Mouse (Mus musculus) hematopoietic stem cell, adult 5-6 weeks (primary cell): ENCODE measurements around the gene Fcf1. TPM values are rescaled to one million over a fixed set of nuclear protein-coding genes. Genes with fewer than 3 reads are reported as not detected.

Source experiments
- ATAC-seq, 2 experiments: fragments of 125-278 bp in 1 of 2; replicated peaks in 1 of 2; 2 replicates each; pipeline ENCODE4 v1.8.0; 2016 to 2017; ENCODE audit warnings: inconsistent platforms in 2 of 2, mild to moderate bottlenecking in 2 of 2, moderate number of reproducible peaks in 2 of 2, low read depth in 1 of 2, moderate TSS enrichment in 1 of 2; ENCODE audit not compliant: low FRiP score in 2 of 2, poor library complexity in 2 of 2, severe bottlenecking in 2 of 2, insufficient read depth in 1 of 2, low TSS enrichment in 1 of 2
- total RNA-seq: library from RNA; stranded (forward); fragments of 172-1452, 232-1000 nt; gene quantifications from 2 replicates; pipeline ENCODE4 v1.2.3, GENCODE M21; 2017

The Fcf1 gene
- total RNA-seq, 1 experiment from 2014 or later: 98.3 TPM

- no peak for ATAC-seq
Observed at GRCm38 (mm10) chr12:84952351-84952750, 18.3 kb upstream of the Fcf1 start.

DNA sequence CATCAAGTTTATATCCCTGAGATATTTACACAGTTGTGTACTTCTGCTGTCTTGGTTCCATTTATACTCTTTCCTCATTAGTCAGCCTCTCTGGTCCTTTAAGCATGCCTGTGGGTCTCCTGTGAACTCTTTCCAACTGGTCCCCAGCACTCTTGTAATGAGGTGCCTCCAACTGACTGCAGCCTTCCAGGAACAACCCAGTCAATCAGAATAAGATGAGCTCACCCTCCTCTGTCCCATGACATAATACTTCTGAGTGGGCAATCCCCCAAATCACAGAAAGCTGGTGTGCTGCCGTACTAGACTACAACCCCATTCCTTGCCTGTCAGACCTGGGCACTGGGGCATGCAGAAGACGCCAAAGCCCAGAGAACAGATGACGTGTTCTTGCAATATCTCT is 14.4 kb upstream of the Fcf1 start:
- ATAC-seq: no peak

- ATAC-seq: no peak
Observed at GRCm38 (mm10) chr12:84958794-84959356, 11.8 kb upstream of the Fcf1 start.

DNA sequence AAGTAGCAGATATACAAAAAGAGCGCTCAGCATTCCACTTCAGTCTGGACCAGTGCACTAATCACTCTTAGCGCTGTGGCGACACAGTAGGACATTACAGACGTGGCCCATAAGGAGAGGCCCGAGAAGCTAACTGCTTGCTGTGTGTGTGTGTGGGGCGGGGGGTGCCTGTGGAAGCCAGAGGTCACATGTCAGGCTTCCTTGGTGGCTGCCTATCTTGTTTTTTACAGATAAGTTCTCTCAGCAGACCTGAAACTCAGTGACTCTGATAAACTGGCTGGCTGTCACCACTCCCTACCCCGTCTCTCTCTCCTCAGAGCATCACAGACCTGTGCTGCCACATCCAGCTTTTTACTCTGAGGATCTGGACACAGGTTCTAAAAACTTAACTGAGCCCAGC is 8.1 kb upstream of the Fcf1 start:
- ATAC-seq: peak in 1 of 2 experiments; percentile 17; a peak in 1 of 4 replicates

DNA sequence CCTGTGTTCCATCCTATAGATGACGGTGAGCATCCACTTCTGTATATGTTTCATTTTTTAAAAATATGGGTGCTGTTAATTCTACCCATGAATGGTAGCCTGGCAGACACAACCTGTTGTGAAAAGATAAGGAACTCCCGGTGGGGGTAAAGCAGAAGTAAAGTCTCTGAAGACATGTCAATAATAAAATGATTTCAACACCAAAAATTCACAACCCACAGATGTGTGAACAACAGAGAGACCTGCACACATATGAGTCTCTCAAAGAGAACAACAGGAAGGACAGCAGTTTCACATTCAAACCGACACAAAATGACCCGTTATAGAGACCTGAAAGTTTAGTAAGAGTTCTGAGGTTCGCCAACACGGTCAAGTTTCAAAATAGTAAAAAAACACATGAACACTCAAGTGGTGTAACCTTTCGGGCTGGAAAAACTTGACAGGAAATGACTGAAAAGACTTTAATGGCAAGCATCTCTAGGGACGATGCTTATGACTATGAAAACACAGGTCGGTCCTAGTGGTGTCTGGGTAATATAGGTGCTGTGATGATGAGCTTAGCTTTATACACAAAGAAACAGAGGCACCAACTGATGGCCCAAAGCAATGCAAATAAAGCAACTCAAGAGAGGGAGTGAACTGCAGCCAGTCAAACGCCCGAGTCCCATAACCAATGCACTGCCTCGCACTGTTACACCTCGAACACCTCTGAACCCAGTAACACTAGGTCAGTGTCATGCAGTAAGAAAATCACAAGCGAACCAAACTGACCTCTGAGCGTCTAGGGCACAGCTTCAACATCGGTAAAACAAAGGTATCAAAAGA is 1.7 kb upstream of the Fcf1 start:
- ATAC-seq: peak in 1 of 2 experiments; percentile 57; a peak in 1 of 4 replicates

DNA sequence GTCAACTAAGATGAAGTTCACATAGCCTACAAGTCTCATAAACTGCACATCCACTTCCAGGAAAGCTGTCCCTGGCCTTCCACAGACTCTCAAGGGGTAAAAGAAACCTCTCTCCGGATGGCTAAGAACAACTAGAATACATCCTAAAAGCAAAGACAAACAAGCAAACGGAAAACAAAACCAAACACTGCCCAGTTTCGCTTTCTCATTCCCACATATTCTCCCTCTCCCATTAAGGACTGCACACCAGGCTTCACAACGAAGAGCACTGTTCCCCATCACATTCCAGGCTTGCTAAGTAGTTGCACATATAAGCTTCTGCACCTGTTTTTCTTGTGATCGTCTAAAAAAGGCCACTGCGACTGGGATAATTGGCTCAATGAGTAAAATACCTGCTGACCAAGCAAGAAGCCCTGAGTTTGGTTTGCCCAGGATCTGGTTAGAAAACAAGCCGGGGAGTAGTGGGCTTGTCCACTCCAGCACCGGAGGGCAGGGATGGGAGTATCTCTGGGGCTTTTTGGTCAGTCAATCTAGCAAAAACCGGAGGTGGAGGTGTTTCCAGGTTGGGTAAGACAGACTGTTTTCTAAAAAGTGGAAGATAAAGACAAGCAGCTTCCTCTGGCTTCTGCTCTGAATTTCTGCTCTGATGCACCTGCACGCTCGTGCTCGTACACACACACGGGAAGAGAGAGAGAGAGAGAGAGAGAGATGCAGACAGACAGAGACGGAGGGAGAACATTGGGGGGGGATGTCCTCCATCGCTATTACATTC is 855 bp upstream of the Fcf1 start:
- no peak for ATAC-seq

DNA sequence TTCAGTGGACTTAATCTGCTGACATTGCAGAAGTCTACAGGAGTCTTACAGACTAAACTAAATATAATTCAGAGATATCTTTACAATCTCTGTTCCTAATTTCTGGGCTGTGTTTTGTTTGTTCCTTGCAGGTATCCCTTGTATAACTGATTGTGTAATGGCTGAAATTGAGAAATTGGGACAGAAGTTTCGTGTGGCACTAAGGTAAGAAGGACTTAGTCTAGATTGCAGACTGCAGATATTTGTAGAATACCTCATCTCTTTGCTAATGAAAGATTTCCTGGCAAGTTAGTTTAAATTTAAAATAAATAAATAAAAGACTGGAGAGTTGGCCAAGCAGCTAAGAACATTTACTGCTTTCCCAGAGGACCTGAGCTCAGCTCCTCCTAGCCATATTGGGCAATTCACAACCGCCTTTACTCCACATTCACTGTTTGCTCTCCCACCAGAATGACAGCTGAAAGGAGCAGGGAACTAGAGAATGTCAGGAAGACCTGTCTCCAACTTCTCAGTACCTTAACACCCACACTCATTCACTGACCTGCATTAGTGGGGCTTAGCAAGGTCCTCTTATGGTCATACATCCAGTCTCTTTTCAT is 8.7 kb downstream of the Fcf1 start:
- no peak for ATAC-seq

DNA sequence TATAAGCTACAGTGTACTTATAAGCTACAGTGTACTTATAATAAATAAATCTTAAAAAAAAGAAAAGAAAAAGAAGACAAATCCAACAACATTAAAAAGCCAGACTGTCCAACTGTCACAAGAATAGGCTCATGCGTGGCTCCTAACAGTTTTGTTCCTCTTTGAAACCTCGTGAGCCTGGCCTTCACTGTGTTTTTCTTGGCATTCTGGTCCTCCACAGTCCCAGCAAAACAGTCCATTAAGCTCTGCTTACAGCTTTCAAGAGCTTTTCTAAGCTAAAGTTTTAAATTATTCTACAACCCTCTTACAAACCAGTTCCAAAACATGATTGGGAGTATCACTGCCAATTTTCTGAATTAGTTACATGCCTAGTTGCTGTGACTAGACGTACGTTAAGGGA is 18.8 kb downstream of the Fcf1 start:
- ATAC-seq: no peak

DNA sequence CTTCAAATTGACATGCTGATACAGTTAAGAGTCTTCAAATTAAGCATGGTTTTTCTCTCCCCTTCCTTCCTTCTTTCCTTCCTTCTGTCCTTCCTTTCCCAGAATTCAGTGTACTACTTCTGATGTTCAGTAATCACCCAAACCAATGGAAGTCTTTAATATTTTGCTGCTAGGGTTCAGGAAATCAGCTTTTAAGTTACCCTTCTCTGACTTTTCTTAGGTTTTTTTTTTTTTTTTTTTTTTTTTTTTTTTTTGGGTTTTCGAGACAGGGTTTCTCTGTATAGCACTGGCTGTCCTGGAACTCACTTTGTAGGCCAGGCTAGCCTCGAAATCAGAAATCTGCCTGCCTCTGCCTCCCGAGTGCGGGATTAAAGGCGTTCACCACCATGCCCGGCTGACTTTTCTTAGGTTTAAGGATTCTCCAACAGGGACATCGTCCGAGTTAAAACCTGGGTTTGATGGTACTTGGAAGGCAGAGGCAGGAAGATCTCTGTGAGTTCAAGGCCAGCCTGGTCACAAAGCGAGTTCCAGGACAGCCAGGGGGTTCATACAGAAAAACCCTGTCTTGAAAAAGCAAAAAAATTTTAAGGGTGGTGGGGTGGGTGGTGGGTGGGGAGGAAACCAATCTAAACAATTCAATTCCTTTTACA is 24.5 kb downstream of the Fcf1 start:
- no peak for ATAC-seq

GRCm38 (mm10) chr12:84996083-84996496 is 25.4 kb downstream of the Fcf1 start, which contains the start of gene Ylpm1:
Ylpm1 (plus strand) TSS chr12:84996321.
- peak; percentile 95 to 99 for ATAC-seq

DNA sequence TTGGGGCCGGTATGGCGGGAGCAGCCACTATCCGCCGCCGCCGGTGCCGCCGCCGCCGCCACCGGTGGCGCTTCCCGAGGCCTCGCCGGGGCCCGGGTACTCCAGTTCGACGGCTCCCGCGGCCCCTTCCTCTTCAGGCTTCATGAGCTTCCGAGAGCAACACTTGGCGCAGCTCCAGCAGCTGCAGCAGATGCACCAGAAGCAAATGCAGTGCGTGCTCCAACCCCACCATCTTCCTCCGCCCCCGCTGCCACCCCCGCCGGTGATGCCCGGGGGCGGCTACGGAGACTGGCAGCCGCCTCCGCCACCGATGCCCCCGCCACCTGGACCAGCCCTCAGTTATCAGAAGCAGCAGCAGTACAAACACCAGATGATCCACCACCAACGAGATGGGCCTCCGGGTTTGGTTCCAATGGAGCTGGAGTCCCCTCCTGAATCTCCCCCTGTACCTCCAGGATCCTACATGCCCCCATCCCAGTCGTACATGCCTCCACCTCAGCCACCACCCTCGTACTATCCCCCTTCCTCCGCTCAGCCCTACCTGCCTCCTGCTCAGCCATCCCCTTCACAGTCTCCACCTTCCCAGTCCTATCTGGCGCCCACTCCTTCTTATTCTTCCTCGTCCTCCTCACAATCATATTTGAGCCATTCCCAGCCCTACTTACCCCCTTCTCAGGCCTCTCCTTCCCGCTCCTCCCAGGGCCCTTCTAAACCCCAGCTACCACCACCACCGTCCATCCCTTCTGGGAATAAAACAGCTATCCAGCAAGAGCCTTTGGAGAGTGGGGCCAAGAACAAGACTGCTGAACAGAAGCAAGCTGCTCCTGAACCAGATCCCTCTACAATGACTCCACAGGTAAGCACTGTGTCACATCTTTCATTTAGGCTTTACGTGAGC is 26.1 kb downstream of the Fcf1 start:
- peak in 1 of 2 experiments; percentile 19; a peak in 2 of 4 replicates for ATAC-seq

DNA sequence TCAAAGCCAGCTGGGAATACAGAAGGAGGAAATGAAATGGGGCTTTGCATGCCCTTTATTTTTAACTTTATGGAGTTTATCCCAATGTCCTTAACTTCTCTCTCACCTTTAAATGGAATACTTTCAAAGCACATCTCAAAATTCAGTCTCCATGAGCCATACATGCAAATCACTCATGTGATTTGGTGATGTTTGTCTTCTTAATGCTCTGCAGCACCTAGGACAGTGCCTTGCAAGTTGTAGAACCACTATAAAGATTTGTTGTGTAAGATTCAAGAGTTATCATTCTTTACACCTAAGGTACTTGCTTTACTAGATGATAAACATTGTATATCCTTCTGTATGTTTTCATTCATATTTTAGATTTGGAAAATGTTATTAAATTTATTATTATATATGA is 28.4 kb downstream of the Fcf1 start:
- ATAC-seq: no peak

GRCm38 (mm10) chr12:85006206-85006605 is 35.5 kb downstream of the Fcf1 start:
- ATAC-seq: no peak

DNA sequence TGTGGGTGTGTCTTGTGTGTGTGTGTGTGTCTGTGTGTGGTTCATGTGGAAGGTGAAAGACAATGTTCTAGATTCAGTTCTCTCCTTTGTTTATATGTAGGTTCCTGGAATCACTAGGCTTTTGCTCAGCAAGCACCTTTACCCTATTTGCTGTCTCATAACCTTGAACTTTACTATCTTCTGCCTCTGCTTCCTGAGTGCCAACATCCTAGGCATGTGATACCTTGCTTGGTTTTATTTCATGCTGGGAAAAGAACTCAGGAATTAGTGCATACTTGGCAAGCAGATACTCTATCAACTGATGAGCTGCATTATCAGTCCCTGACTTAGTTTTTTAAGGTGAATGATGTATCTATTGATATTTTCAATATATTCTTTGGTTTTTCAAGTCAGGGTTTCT is 36.3 kb downstream of the Fcf1 start:
- ATAC-seq: no peak

DNA sequence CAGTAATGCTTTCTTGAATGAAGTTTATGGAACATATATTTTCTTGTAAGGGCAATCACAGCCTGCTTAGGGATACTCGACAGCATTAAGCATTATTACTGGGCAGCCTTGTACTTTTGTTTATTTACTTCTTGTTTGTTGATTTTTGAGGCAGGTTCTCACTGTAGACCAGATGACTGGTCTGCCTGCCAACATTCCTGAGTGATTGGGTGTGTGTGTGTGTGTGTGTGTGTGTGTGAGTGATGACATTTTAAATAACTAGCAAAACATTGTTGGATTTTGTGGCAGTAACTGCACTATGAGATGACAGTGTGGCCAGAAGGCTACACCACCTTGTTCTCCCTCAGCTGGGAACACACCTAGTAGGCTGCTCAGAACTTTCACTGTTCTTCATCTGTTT is 39.1 kb downstream of the Fcf1 start:
- no peak for ATAC-seq

GRCm38 (mm10) chr12:85010541-85010940 is 39.8 kb downstream of the Fcf1 start:
- ATAC-seq: no peak
